Mouse (Mus musculus): ENCODE measurements around the gene Crybg2. TPM values are rescaled to one million over a fixed set of nuclear protein-coding genes. Genes with fewer than 3 reads are reported as not detected.

The Crybg2 gene
- 0.65 and 0.72 TPM in 2 replicates for total RNA-seq (2012; rRNA removed)
- 1 to 10 TPM in 1 of 2 experiments, not detected in 1; 2.3 TPM for polyA plus RNA-seq (2012; ENCODE audit: insufficient read depth in 1 of 2, insufficient read length in 2 of 2, low read depth in 1 of 2, low replicate concordance in 2 of 2, missing spikeins in 1 of 2)

GRCm38 (mm10) chr4:134060135-134060865 lies at the start of gene Crybg2:
TSS of gene Crybg2 (plus strand) at chr4:134060815.
- Histone ChIP-seq H3K27me3 (ENCODE audit: control insufficient read depth in 1 of 2, insufficient read depth in 2 of 2, low read length in 2 of 2) (no peaks in the 10 kb centered on the region), H3K4me1 (ENCODE audit: control insufficient read depth in 1 of 2, insufficient read depth in 2 of 2, low read length in 2 of 2) (peaks cover 3 to 18% of the 10 kb centered on the region in 2 experiments), H3K4me3 (ENCODE audit: control insufficient read depth in 1 of 2, insufficient read depth in 1 of 2, low read depth in 2 of 2, low read length in 2 of 2) (peak within 1 kb of the TSS; percentile 43 to 53; a peak in 3 of 4 replicates), H3K36me3 (ENCODE audit: control insufficient read depth in 1 of 2, insufficient read depth in 2 of 2, low read length in 2 of 2) (peaks cover 0 to 3% of the 10 kb centered on the region in 2 experiments; a peak in 2 of 4 replicates), H3K9me3 (replicated peaks; ENCODE audit: insufficient read depth, low read length) (no peaks in the 10 kb centered on the region), H3K79me2 (ENCODE audit: control insufficient read depth, insufficient read depth, low read length, poor library complexity) (no peaks in the 10 kb centered on the region), H3K9ac (ENCODE audit: control insufficient read depth, low read depth, low read length, poor library complexity, severe bottlenecking) (no peak within 1 kb of the TSS), H3K27ac (ENCODE audit: control insufficient read depth, low read depth, low read length) (peak within 1 kb of the TSS; percentile 20)
- TF ChIP-seq EP300 (IDR thresholded peaks at IDR 0.05; ENCODE audit: low read depth in 1 of 2, low read length in 2 of 2) (no peak), USF1 (IDR thresholded peaks at IDR 0.05; ENCODE audit: low read depth, low read length) (no peak), CHD1 (IDR thresholded peaks at IDR 0.05; ENCODE audit: low read depth, low read length) (no peak), UBTF (IDR thresholded peaks at IDR 0.05; ENCODE audit: borderline replicate concordance, insufficient read depth, low read depth, low read length) (no peak), CHD2 (IDR thresholded peaks at IDR 0.05; ENCODE audit: low read length) (no peak)
- no peak for DNase-seq (ENCODE audit: low read depth, low spot score)

DNA sequence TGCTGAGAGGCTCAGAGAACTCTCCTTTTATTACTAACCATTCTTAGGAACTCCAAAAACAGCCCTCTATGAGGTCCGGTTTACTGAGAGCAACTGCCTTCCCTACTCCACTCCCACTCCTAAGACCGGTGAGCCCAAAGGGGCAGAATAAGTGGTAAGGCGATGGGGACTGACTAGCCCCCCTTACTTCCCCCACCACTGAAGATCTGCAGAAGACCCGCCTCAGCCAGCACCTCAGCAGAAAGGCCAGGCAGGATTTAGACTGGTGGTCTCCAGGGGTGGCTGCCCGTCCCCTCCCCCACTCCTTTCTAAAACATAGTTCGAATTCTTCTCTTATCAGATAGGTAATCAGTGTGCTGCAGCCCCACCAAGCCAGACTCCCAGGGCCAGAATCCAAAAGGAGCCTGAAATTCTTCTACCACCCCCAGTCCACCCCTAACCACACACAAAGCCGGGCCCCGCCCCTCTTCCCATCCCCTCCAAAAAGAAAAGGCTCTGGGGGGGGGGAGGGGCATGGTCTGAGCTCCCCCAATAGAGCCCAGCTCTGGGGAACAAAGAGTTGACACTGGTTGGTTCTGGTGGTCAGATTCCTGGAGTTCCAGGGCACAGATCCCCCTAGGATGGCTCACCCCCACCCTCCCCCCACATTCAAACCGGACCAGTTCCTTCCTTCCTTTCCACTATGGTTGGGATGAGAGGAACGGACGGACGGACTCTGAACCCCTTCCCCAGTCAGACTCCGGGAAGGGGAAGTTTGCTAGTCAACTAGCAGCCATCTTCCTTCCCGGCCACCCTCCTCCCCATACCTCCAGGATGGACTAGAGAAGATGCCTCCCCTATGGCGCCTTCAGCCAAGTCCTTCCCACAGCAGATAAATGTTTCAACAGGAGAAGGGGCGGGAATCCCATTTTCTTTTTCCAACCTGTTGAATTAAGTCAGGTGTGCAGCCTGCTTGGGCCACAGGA lies 48.9 kb upstream of the Crybg2 start:
- Histone ChIP-seq H3K79me2 (ENCODE audit: control insufficient read depth, insufficient read depth, low read length, poor library complexity) (no peaks in the 10 kb centered on the region), H3K36me3 (ENCODE audit: control insufficient read depth in 1 of 2, insufficient read depth in 2 of 2, low read length in 2 of 2) (no peaks in the 10 kb centered on the region), H3K27me3 (ENCODE audit: control insufficient read depth in 1 of 2, insufficient read depth in 2 of 2, low read length in 2 of 2) (peaks cover 0 to 2% of the 10 kb centered on the region in 2 experiments; a peak in 1 of 4 replicates), H3K4me1 (ENCODE audit: control insufficient read depth in 1 of 2, insufficient read depth in 2 of 2, low read length in 2 of 2) (no peaks in the 10 kb centered on the region; a peak in 1 of 4 replicates), H3K9me3 (replicated peaks; ENCODE audit: insufficient read depth, low read length) (no peaks in the 10 kb centered on the region), H3K4me3 (ENCODE audit: control insufficient read depth in 1 of 2, insufficient read depth in 1 of 2, low read depth in 2 of 2, low read length in 2 of 2) (no peak overlapping the region), H3K27ac (ENCODE audit: control insufficient read depth, low read depth, low read length) (no peak overlapping the region), H3K9ac (ENCODE audit: control insufficient read depth, low read depth, low read length, poor library complexity, severe bottlenecking) (no peak overlapping the region)
- no peak for DNase-seq (ENCODE audit: low read depth, low spot score)
- TF ChIP-seq POLR2AphosphoS2 (IDR thresholded peaks at IDR 0.05; ENCODE audit: low read length) (no peak), USF1 (IDR thresholded peaks at IDR 0.05; ENCODE audit: low read depth, low read length) (no peak), GABPA (IDR thresholded peaks at IDR 0.05; ENCODE audit: low read depth, low read length) (no peak), HCFC1 (IDR thresholded peaks at IDR 0.05; ENCODE audit: low read depth, low read length) (no peak), TBP (IDR thresholded peaks at IDR 0.05; ENCODE audit: low read depth, low read length) (no peak)

Measured in MEL (cell line).